Mouse (Mus musculus) naive thymus-derived CD4-positive, alpha-beta T cell, adult 2 months (primary cell): ENCODE measurements around the gene Nup188.

Experiments used
- DNase-seq: peaks from one replicate; pipeline ENCODE4 v3.0.0-alpha.2; 2011; ENCODE audit warnings: low read depth

Gene Nup188

DNA sequence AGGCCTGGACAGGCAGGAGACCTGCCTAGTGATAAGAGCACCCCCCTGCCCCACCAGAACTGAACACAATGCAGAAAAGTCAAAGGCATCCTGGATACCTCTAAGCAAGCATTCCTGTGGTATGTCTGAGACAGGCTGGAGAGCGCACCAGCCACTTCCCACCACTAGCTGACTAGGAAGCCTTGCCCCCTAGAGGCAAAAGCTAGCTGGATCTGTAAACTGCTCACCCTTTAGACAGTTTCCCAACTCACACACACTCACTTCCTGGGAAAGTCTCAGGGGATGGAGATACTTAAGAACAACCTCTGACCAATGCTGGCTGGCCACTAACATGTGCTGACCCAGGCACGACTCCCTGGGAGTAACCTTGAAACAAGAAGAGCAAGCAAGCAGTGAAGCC lies 65.0 kb downstream of the Nup188 start:
- DNase-seq, result no peak

DNA sequence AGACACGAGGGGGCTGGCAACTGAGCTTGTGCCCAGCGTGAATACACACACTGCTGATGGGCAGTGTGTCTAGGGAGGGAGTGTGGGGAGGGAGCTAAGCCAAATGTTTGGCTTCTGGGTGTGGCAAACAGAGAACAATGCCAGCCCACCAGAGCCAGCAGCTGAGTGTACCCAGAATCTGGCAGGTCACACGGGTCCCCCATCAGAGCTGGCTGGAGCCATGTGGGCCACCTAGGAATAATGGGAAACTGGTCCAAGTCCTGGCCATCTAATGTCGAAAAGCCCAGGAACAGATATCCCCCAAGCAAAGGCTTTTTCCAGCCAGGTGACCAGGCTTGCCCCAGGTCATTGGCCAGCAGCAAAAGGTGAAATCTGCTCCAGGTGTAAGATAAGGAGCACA lies 69.7 kb downstream of the Nup188 start:
- DNase-seq, result no peak

GRCm38 (mm10) chr2:30356266-30356665 lies 70.1 kb downstream of the Nup188 start:
- no peak for DNase-seq

DNA sequence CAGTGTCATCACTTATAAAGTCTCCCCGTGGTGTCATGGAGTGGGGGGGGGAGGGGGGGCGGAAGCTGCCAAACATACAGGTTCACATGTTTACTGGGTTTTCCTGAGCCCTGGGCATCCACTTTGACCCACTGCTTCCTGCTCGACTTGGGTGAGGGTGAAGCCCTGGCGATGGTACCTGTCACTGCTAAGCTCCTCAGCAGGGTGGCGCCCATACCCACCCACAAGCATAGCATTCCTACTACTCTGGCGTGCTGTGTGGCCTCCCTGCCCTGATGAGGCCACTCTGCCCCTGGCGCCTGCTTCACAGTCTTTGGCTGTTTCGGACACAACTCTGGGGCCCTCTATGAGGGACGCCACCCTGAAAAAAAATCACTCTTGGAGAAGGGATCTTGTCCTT lies 70.7 kb downstream of the Nup188 start:
- DNase-seq, result no peak

- peak; percentile 16 for DNase-seq
Measured at GRCm38 (mm10) chr2:30357552-30358510, 71.6 kb downstream of the Nup188 start.

DNA sequence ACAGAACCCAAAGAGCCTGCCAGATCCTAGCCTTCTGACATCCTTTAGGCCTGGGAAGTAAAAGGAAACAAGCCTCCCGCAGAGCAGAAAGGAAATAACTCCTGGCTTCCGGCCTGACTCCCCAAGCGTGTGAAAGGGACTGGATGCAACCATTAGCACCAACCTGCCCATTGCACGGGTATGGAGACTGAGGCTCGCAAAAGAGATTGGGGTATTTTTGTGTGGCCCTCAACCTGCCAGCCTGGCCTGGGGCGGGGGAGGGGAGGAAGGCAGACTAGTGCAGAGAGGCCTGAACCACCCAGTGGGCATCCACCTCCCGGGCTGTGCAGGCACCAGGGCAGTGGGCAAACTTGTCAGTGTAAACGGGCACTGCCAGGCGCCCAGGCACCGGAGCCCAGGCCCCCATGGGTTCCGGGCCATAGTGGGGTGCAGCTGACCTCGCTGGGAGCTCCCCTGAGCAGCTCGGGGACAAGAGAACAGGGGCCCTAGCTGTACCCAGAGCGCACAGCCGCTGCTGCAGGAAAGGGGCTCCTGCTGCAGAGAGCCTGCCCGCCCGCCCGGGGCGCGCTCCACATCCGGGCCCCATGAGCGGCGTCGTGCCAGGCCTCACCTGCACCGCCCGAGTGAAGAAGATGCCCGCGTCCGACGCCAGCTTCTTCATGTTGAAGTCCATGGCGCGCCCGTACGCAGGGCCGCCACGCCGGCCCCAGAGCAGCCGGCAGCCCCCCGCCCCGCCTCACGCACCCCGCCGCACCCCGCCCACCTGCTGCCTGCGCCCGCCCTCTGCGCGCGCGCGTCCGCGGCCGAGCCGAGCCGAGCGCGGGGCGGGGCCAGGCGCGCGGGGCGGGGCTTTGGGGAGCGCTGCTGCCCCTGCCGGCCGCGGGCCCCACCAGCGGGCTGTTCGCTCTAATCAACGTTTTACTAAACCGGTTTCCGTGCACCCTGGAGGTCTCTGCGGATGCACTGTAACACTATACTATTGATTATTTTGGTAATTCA lies 72.6 kb downstream of the Nup188 start, which contains the start of gene Sh3glb2:
Gene Sh3glb2, minus strand, starts transcription at position 805 of the 999 bp plus-strand sequence.
- DNase-seq, result peak; percentile 90

GRCm38 (mm10) chr2:30360626-30361025 lies 74.4 kb downstream of the Nup188 start:
- no peak for DNase-seq

GRCm38 (mm10) chr2:30362865-30363264 lies 76.7 kb downstream of the Nup188 start:
- DNase-seq, result peak; percentile 34

GRCm38 (mm10) chr2:30363773-30364650 lies 77.8 kb downstream of the Nup188 start, which contains the start of gene Miga2:
Miga2 (plus strand) TSS chr2:30364233.
- DNase-seq, result peak; percentile 98

- no peak for DNase-seq
Measured at GRCm38 (mm10) chr2:30365281-30366069, 79.3 kb downstream of the Nup188 start.

DNA sequence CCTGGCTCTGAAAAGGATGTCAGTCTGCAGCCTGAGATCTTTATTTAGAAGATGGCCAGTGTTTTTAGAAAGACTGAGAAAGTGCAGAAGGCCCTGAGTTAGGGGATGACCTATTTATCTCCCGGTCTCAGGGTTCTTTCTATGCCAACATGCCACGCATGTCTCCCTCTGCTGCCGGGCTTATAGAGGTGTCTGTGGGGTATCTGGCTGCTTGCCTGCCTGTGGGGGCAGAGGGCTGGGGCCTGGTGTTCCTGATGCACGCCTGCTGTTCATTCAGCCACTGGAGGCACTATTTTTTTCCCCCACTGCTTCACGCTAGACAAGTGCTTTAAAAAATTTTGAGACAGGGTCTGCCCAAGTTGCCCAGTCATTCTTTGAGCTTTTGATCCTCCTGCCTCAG lies 80.0 kb downstream of the Nup188 start:
- no peak for DNase-seq

- DNase-seq, result no peak
Measured at GRCm38 (mm10) chr2:30371544-30371943, 85.3 kb downstream of the Nup188 start.

GRCm38 (mm10) chr2:30372726-30373125 lies 86.5 kb downstream of the Nup188 start:
- no peak for DNase-seq

DNA sequence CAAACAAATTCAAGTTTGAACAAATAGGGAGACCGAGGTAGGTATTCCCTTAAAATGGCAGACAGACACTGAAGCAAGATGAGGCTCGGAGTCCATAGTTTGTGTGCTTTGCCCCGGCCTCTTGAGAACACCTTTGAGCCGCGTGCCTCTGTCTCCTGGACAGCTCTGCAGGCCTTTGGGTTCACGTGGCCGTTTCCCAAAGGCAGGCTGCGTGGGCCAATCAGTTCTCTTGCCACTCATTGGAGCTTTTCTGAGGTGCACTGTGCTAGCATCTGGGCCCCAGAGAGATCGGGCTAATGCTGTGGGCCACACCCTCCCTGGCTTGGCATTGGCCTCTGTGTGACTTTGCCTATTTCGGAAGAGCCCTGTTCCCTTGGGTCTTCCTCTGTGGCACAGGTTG lies 89.7 kb downstream of the Nup188 start:
- no peak for DNase-seq

- DNase-seq, result no peak
Measured at GRCm38 (mm10) chr2:30377721-30378120, 91.5 kb downstream of the Nup188 start.

GRCm38 (mm10) chr2:30379307-30379706 lies 93.1 kb downstream of the Nup188 start:
- no peak for DNase-seq

GRCm38 (mm10) chr2:30380564-30381376 lies 94.6 kb downstream of the Nup188 start:
- DNase-seq, result no peak

DNA sequence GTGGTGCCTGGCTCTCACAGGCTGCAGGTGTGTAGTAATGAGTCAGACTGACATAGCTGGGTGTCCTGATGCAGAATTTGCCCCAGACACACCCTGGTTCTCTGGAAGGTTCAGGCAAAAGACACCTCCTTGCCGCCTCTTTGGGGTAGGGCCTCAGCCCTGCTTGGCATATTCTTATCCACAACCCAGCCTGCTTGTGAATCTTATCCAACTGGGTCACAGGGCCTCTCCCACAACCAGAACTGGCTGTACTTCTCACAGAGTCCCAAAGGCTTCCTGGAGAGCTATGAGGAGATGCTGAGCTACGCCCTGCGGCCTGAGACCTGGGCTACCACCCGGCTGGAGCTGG lies 95.2 kb downstream of the Nup188 start:
- no peak for DNase-seq

GRCm38 (mm10) chr2:30384814-30385213 lies 98.6 kb downstream of the Nup188 start:
- DNase-seq, result no peak

DNA sequence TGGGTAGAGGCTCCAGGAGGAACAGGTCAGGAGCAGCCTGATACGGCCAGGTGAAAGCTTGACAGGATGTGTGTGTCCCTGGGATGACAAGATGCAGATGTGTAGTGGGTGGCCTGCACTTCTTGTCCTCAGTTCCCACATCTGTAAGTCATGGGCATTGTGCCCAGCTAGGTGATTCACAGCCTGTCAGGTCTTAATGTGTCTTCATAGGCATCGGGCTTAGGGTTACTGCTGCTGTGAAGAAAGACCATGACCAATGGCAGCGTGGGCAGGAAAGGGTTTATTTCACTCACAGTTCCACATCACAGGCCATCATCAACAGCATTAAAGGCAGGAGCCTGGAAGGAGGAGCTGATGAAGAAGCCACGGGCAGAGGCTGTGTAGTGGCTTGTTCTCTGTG lies 99.4 kb downstream of the Nup188 start:
- no peak for DNase-seq
